Mouse (Mus musculus) cortical plate, adult 2 months (tissue): ENCODE results near the gene Acadvl. TPM values are rescaled to one million over a fixed set of nuclear protein-coding genes. Genes with fewer than 3 reads are reported as not detected.
A peak's percentile ranks its signal among the peaks of the same experiment; 100 is the strongest.

Experiments used
- H3K27ac ChIP-seq: fragments of 200-500 bp; 2 replicates; pipeline ENCODE4 v1.5.1; 2012; ENCODE audit warnings: low read length, control low read depth, inconsistent platforms; ENCODE audit not compliant: insufficient read depth
- H3K4me1 ChIP-seq: fragments of 200-500 bp; 2 replicates; pipeline ENCODE4 v1.6.1; 2011; ENCODE audit warnings: low read length; ENCODE audit not compliant: control insufficient read depth, insufficient read depth
- H3K4me3 ChIP-seq: fragments of 200-500 bp; 2 replicates; pipeline ENCODE4 v1.5.1; 2011; ENCODE audit warnings: mild to moderate bottlenecking, low read length, control low read depth; ENCODE audit not compliant: insufficient read depth
- CTCF ChIP-seq: fragments of 200-500 bp; IDR thresholded peaks from 2 replicates; pipeline ENCODE4 v1.5.1; 2011; ENCODE audit warnings: mild to moderate bottlenecking, control low read depth, low read length; ENCODE audit not compliant: insufficient read depth; ENCODE audit errors: extremely low read depth
- POLR2A ChIP-seq: fragments of 200-500 bp; IDR thresholded peaks from 2 replicates; pipeline ENCODE4 v1.6.1; 2011; ENCODE audit warnings: mild to moderate bottlenecking, low read length, control low read depth; ENCODE audit not compliant: insufficient read depth; ENCODE audit errors: extremely low read depth
- polyA plus RNA-seq: library from polyadenylated mRNA; depleted of rRNA; stranded (reverse); fragments of >200 nt; gene quantifications from 2 replicates; pipeline ENCODE4 v1.2.3, GENCODE M21; 2012

Gene Acadvl
- polyA plus RNA-seq, 1 experiment, result 66.5 TPM

DNA sequence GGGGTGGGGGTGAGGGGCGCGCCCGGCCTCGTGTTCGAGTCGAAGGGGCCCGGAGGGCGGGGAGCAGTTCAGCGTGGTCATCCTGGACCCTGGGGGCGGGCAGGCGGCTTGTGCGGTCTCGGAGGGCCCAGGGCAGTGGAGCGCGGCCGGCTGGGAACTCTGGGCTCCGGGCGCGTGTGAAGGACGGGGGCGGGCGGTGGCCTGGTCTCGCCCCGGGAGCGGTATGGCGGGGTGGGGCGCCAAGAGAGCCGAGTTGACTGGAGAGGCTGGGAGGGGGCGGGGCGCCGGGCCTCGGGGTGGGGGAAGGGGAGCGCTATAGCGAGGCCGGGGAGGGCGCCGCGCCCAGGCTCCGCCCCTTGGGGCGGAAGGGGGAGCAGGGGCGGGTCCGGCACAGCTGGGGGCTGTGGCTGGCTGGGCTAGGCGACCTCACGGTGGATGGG, 18.1 kb downstream of the Acadvl start:
- TF ChIP-seq CTCF (no peak), POLR2A (no peak)
- H3K4me1 ChIP-seq, result peaks cover 6% of the 10 kb centered on the region; the same call in 1 of the 2 replicates
- peak overlapping the region; percentile 75; the same call in 1 of the 2 replicates for H3K27ac ChIP-seq
- peak overlapping the region; percentile 84 for H3K4me3 ChIP-seq

DNA sequence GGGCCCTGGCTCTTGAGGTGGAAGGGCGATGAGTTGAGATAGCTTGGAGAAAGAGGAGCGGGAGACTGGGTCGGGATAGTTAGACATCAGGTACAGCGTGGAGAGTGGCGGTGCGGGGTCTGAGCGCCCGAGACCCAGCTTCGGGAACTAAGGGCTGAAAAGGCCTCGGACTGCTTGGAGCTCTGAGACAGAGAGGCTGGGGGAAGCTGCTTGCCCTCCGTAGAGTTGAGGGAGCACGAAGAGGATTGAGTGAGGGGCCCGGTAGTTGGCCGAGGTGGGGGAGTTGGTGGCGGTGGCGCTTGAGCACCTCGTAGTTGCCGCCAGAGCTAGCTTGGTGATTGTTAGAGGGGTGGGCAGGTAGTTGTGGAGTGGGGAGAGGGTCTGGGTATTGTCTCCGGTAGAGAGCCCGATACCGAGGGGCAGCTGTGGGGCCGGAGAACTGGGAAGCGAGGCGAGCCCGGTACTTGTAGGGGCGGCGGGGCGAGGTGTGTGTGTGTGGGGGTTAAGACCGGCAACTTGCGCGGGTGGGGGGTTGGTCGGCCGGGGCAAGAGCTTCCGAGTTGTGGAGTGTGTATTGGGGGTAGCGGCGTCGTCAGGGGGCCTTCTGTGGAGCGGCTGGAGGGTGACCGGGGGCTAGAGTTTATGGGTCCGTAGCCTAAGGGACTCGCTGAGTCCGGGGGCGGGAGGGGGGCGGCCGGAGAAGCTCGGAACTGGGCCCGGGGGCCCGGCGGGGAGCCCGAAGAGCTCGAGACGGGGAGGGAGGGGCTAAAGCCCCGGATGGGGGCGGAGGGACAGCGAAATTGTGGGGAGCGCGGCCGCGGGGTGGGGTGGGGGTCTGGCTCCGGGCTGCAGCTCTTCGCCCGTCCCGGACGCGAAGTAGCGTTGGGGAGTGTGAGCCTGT, 18.8 kb downstream of the Acadvl start:
- Histone ChIP-seq H3K4me1 (peaks cover 6% of the 10 kb centered on the region; the same call in 1 of the 2 replicates), H3K27ac (peak overlapping the region; percentile 75), H3K4me3 (peak overlapping the region; percentile 84)
- no peak for TF ChIP-seq POLR2A

DNA sequence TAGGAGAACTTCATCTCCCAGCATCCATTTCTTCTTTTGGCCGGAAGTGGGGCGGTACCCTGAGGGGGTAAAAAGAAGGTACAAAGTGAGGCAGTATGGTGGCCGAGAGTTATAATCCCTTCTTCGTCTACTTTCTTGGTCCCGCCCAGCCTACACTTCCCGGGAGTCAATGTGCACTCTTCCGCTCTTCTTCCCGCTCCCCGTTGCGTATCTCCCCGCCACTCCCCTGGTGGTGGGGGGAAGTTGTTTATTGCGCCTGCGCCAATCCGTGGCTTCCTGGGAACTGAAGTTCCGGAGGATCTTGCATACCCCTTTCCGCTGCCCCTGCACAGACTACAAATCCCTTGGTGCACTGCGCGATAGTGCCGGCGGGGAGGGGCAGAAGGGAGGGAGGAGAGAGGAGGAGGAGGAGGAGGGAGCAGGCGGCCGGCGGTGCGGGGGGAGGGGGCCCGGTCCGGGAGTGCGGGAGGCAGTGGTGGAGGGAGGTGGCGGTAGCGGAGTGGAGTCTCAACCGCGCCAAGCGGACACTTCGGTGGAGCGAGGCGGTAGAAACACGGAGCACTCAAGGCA, 19.7 kb downstream of the Acadvl start, which contains the start of gene Phf23:
TSS of gene Phf23 (plus strand) at position 387 of the 570 bp plus-strand sequence.
- peak within 1 kb of the TSS; percentile 84 for H3K4me3 ChIP-seq
- TF ChIP-seq POLR2A (peak; percentile 44; the same call in 1 of the 2 replicates), CTCF (no peak)
- H3K4me1 ChIP-seq, result peaks cover 6% of the 10 kb centered on the region; the same call in 1 of the 2 replicates
- peak within 1 kb of the TSS; percentile 61 for H3K27ac ChIP-seq

DNA sequence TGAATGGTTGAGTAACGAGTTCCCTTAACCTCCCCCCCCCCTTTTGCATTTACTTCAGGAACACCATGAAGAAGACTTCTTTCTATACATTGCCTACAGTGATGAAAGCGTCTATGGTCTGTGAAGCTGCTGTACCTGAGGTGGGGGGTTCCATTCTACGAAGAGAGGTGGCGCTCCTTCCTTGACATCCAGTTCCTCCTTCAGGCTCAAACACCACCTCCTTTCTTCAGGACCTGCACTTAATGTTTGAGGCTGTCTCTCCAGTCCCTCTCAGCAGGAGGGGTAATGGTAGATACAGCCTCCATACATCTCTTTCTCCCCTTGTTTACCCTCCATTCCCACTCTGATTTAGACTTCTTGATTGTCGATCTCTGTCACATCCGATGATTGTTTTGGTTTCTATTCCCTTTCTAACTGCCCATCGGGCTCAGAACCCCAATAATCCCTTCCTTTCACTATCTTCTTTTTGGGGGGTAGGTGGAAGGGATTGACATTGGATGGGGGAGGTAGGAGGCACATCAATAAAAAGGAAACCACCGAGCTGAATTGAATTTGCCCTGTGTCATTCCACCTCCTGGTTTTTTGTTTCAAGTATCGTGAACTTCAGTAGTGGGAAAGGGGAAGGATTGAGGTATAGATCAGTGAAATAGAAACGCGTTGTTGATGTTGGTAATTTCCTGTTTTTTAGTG, 20.7 kb downstream of the Acadvl start:
- Histone ChIP-seq H3K4me3 (no peak overlapping the region), H3K4me1 (peaks cover 6% of the 10 kb centered on the region; the same call in 1 of the 2 replicates), H3K27ac (no peak overlapping the region)
- TF ChIP-seq CTCF, result no peak
- no peak for TF ChIP-seq POLR2A

DNA sequence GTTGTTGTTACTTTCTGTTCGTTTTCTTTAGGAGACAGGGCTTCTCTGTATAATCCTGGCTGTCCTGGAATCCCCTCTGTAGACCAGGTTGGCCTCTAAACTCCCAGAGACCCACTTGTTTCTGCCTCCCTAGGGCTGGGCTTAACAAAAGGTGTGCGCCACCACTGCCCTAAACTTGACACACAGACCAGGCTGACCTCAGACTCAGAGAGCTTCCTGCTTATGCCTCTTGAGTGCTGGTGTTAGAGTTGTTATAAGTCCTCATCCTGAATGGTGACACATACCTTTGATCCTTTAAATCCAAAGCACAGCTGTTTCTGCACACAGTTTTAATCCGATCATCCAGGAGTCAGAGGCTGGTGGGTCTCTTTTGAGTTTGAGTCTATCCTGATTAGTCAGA, 22.3 kb downstream of the Acadvl start:
- H3K27ac ChIP-seq, result no peak overlapping the region
- TF ChIP-seq CTCF (no peak), POLR2A (no peak)
- peak overlapping the region; percentile 89; the same call in 1 of the 2 replicates for H3K4me3 ChIP-seq
- peaks cover 6% of the 10 kb centered on the region; the same call in 1 of the 2 replicates for H3K4me1 ChIP-seq

DNA sequence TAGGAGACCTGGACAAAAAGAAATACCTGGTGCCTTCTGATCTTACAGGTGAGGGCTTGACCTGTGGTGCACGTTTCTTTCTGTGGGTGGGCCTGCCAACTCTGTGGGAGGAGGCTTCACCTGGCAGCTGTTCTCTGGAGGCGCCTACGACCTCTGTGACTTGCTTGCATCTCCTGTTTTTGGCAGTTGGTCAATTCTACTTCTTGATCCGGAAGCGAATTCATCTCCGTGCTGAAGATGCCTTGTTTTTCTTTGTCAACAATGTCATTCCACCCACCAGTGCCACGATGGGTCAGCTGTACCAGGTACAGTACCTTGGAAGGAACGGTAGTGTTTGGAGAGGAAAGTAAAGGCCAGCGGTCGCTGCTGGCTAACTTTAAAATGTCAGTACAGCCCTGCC, 22.8 kb downstream of the Acadvl start:
- Histone ChIP-seq H3K4me3 (peak overlapping the region; percentile 89), H3K27ac (no peak overlapping the region), H3K4me1 (peaks cover 6% of the 10 kb centered on the region; the same call in 1 of the 2 replicates)
- TF ChIP-seq POLR2A (no peak), CTCF (no peak)

DNA sequence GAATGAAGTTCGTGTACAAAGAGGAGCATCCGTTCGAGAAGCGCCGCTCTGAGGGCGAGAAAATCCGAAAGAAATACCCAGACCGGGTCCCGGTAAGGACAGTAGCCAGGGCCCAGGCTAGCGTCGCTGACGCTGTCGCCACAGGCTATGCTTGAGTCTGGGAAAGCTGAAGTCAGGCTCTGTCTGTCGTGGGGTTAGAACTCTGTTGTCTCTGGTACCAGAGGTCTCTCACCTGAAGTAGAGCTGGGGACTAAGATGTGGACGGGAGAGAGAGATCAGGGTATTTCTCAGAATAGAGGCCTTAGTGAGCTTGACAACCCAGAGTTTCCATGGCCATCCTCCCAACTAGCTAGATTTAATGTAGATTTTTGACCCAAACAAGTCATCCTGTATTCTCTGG, 23.5 kb downstream of the Acadvl start:
- TF ChIP-seq POLR2A (no peak), CTCF (no peak)

DNA sequence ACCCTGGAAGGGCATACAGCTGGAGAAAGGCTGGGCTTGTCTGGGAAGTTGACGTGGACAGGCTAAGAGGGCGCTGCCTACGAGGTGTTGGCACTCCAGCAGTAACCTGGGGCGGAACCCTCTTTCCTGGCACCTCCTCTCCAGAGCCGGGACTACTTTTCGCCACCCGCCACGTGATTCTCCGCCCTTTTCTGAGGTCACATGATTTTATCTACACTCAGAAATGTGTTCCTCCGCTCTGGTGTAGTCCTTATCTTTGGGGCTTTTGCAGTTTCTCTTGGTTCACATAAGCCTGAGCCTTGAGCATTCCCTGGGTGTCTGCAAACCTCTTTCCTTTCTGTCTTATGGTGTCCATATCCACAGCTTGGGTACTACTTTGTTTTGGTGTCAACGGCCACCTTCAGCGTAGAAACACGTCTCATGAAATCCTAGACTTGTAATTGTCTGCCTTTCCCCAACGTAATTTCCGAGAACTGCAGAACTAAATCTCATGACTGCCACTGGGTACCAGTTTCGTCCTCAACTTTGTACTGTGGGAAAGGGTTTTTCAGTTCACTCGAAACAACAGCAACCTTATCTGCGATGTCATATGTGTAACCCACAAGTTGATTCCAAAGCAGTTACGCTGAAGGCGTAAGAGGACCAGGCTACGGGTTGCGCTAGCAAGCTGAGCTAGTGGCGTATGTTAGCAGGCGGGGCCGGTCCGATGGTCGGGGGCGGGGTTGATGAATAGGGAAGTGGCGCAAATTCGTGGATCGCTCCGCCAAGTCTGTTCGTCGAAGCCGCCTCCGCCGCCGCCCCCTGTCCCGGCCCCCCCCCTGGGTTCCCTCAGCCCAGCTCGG, 24.1 kb downstream of the Acadvl start, which contains the start of gene Gabarap:
TSS of gene Gabarap (plus strand) at position 294 of the 842 bp plus-strand sequence.
- peaks cover 6% of the 10 kb centered on the region; the same call in 1 of the 2 replicates for H3K4me1 ChIP-seq
- H3K27ac ChIP-seq, result peak within 1 kb of the TSS; percentile 87
- TF ChIP-seq CTCF, result no peak
- TF ChIP-seq POLR2A, result peak; percentile 70; the same call in 1 of the 2 replicates
- peak within 1 kb of the TSS; percentile 89 for H3K4me3 ChIP-seq

More for the DNA sequence above, 23.5 kb downstream of the Acadvl start:
- Histone ChIP-seq H3K27ac (peak overlapping the region; percentile 87), H3K4me1 (peaks cover 6% of the 10 kb centered on the region; the same call in 1 of the 2 replicates), H3K4me3 (peak overlapping the region; percentile 89)
